In the genomic region with DNA sequence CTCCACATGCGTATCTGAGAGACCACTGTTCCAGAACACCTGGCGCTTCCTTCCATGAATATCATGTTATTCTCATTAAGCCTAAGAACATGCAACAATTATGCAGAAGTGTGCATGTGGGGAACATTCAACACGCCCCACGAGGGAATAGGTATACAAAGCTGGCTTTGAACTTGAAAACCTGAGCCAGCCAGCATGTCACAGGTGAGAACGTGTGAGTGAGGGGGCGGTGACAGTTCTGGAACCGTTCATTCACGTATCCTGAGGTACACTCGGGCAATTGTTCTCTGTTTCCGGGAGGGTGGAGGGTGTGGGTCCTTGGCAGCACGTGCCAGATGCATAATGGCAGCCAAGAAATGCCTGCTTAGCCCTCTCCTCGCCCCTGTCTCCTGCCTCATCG, we compare ENCODE assay signal across 25 mouse cellular contexts.
"Had no signal": no experiment of that assay in that cellular context is flagged by ENCODE, and none has a peak within 500 bp of the region (broad histone marks: within the 10 kb centered on the region; RNA-seq: fewer than 3 reads in every experiment).

No protein-coding gene starts in this region.

- H3K9ac ChIP-seq: heart, embryonic 13.5 days; heart, embryonic 15.5 days; hindbrain, embryonic 13.5 days; hindbrain, embryonic 15.5 days; kidney, embryonic 15.5 days; liver, embryonic 13.5 days; liver, embryonic 15.5 days; liver, postnatal 0 days had no signal

- ATAC-seq: hindbrain, postnatal 0 days; intestine, embryonic 16.5 days; liver, postnatal 0 days had no signal

- H3K27me3 ChIP-seq: heart, embryonic 13.5 days; heart, embryonic 15.5 days; hindbrain, embryonic 13.5 days; hindbrain, embryonic 15.5 days; kidney, embryonic 15.5 days; liver, embryonic 13.5 days; liver, embryonic 15.5 days had no signal

- H3K36me3 ChIP-seq: heart, embryonic 13.5 days; heart, embryonic 15.5 days; hindbrain, embryonic 10.5 days; hindbrain, embryonic 13.5 days; hindbrain, embryonic 15.5 days; kidney, embryonic 15.5 days; liver, embryonic 13.5 days; liver, embryonic 15.5 days had no signal

- DNase-seq: gastrocnemius, postnatal 14 days; heart, adult 2 months; heart, postnatal 4 days; kidney, adult 11 months; kidney, adult 2 months; kidney, adult 9 months; kidney, postnatal 14 days; kidney, postnatal 36 days; left cerebral cortex, postnatal 4 days; liver; liver, embryonic 13.5 days; liver, postnatal 0 days had no signal

- H3K4me3 ChIP-seq: heart, adult 2 months; heart, embryonic 13.5 days; heart, embryonic 15.5 days; hindbrain, embryonic 10.5 days; hindbrain, embryonic 13.5 days; hindbrain, embryonic 15.5 days; kidney, embryonic 15.5 days; left cerebral cortex, adult 2 months; liver, embryonic 13.5 days; liver, embryonic 15.5 days had no signal

- H3K4me1 ChIP-seq: heart, embryonic 13.5 days; heart, embryonic 15.5 days; hindbrain, embryonic 13.5 days; hindbrain, embryonic 15.5 days; kidney, embryonic 15.5 days; liver, embryonic 13.5 days; liver, embryonic 15.5 days had no signal

- H3K4me2 ChIP-seq: heart, embryonic 11.5 days; heart, embryonic 13.5 days; heart, embryonic 15.5 days; hindbrain, embryonic 13.5 days; hindbrain, embryonic 15.5 days; kidney, embryonic 15.5 days; liver, embryonic 11.5 days; liver, embryonic 13.5 days; liver, embryonic 15.5 days had no signal

- H3K9me3 ChIP-seq: heart, embryonic 13.5 days; heart, embryonic 15.5 days; hindbrain, embryonic 10.5 days; hindbrain, embryonic 13.5 days; hindbrain, embryonic 15.5 days; kidney, embryonic 15.5 days; liver, embryonic 13.5 days; liver, embryonic 15.5 days had no signal

- H3K27ac ChIP-seq: heart, adult 2 months; heart, embryonic 13.5 days; heart, embryonic 15.5 days; hindbrain, embryonic 10.5 days; hindbrain, embryonic 13.5 days; hindbrain, embryonic 15.5 days; hindbrain, postnatal 0 days; kidney, embryonic 15.5 days; kidney, postnatal 0 days; left cerebral cortex, adult 2 months; liver, embryonic 13.5 days; liver, embryonic 15.5 days had no signal
